Mouse (Mus musculus): ENCODE results near the gene Skil. TPM values are rescaled to one million over a fixed set of nuclear protein-coding genes. Genes with fewer than 3 reads are reported as not detected.

Gene Skil
- polyA plus RNA-seq, 2 experiments: 13.7 to 20.6 TPM

DNA sequence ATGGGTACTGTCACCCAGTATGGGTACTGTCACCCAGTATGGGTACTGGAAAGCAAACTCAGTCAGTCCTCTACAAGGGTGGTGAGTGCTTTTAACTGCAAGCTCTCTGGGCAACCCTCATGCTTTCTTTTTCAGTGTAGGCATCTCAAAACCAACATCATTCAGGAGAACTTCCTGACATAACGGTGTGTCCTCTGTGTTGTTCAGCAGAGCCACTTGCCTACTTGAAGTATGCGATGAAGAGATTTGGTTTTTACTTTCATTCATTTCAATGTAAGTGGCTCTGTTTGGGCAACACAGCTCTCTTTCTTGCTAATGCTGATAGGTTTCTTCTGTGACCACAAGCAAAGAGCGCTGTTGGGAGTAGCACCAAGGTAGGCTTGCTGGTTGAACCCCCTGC, 9.9 kb upstream of the Skil start:
- Histone ChIP-seq H3K27me3 (ENCODE audit: control insufficient read depth, insufficient read depth, low read length) (no peaks in the 10 kb centered on the region), H3K9ac (ENCODE audit: low read depth, low read length, severe bottlenecking) (no peak overlapping the region), H3K4me2 (replicated peaks; ENCODE audit: low read depth, low read length, severe bottlenecking) (no peak overlapping the region), H3K4me1 (ENCODE audit: control insufficient read depth, insufficient read depth, low read length) (peaks cover 16% of the 10 kb centered on the region), H3K27ac (replicated peaks; ENCODE audit: low read depth, low read length) (no peak overlapping the region), H3K9me3 (ENCODE audit: control insufficient read depth, low read length) (no peaks in the 10 kb centered on the region), H3K36me3 (ENCODE audit: control insufficient read depth, insufficient read depth, low read length) (no peaks in the 10 kb centered on the region), H3K4me3 (replicated peaks; ENCODE audit: low read length) (no peak overlapping the region)
- no peak for DNase-seq (ENCODE audit: low spot score)
- TF ChIP-seq POLR2A (IDR thresholded peaks at IDR 0.05; ENCODE audit: borderline replicate concordance, extremely low read depth, insufficient read depth, insufficient read length): no peak
- no peak for ATAC-seq (ENCODE audit: low FRiP score, low read depth)
- 91% methylated on average over 3 of the region's 3 CpGs for WGBS

DNA sequence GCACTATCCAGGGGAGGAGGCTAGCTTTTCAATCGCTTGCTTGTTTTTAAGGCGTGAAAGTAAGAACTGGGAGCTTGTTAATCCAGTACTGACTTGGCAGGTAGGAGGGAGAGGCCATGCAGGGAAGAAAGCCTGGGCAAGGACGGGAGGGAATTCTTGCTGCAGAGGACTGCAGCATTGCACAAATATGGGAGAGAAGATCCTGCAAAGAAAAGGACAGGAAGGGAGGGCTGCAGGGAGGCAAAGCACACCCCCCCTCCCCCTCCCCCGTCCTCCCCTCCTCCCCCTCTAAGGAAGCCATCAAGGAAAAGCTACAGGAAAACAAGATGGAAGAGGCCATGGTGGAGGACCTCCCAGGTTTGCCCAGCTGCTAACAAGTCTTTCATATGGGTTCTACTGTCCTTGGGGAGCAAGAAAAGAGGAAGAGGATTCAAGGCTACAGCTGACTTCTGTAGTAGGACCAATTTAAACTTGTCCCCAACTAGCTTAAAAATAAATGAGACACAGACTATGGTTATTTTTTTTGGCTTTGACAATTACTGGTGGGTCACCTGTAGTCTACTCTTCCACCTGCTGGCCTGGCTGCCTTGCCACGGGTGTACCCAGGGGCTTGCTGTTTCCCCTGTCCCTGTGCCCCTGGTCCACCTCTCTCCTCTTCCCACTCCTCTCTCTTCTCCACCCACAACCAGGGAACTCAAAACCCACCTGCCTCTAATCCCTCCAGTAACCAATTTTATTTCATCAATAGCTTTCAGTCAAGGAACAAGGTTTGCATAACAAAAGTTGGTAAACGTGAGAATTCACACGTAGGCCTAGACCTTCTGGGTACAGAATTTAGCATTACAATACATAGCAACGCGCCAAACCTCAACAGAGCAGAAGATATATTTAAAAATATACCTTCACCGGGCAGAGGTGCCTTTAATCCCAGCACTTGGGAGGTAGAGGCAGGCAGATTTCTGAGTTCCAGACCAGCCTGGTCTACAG, 5.8 kb upstream of the Skil start:
- Histone ChIP-seq H3K4me3 (replicated peaks; ENCODE audit: low read length) (no peak overlapping the region), H3K9ac (ENCODE audit: low read depth, low read length, severe bottlenecking) (no peak overlapping the region), H3K9me3 (ENCODE audit: control insufficient read depth, low read length) (no peaks in the 10 kb centered on the region), H3K4me1 (ENCODE audit: control insufficient read depth, insufficient read depth, low read length) (peaks cover 13% of the 10 kb centered on the region), H3K27me3 (ENCODE audit: control insufficient read depth, insufficient read depth, low read length) (no peaks in the 10 kb centered on the region), H3K36me3 (ENCODE audit: control insufficient read depth, insufficient read depth, low read length) (no peaks in the 10 kb centered on the region), H3K4me2 (replicated peaks; ENCODE audit: low read depth, low read length, severe bottlenecking) (no peak overlapping the region), H3K27ac (replicated peaks; ENCODE audit: low read depth, low read length) (no peak overlapping the region)
- WGBS: 37% methylated on average over 10 of the region's 10 CpGs
- no peak for TF ChIP-seq POLR2A (IDR thresholded peaks at IDR 0.05; ENCODE audit: borderline replicate concordance, extremely low read depth, insufficient read depth, insufficient read length)
- no peak for DNase-seq (ENCODE audit: low spot score)
- ATAC-seq (ENCODE audit: low FRiP score, low read depth): no peak

DNA sequence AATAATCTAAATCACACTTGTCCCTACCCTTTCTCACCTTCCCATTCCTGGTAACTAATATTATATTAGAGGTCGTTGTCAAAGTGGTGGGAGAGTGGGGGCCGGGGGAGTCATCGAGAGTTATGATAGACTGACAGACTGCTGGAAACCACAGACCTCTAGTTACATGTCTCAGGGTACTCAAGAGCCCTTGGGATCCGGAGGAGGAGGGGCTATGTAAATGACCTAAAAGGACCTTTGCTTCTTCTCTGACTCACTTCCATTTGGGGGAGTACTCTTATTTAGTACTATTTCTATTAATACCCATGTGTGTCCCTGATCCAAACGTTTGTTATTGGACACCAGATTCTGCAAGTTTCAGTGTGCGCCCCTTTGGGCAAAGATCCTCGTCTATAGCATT, 4.9 kb upstream of the Skil start:
- DNase-seq (ENCODE audit: low spot score) (no peak), ATAC-seq (ENCODE audit: low FRiP score, low read depth) (no peak)
- no peak overlapping the region for H3K4me2 ChIP-seq (replicated peaks; ENCODE audit: low read depth, low read length, severe bottlenecking)
- no peak overlapping the region for H3K9ac ChIP-seq (ENCODE audit: low read depth, low read length, severe bottlenecking)
- H3K36me3 ChIP-seq (ENCODE audit: control insufficient read depth, insufficient read depth, low read length): no peaks in the 10 kb centered on the region
- no peak for TF ChIP-seq POLR2A (IDR thresholded peaks at IDR 0.05; ENCODE audit: borderline replicate concordance, extremely low read depth, insufficient read depth, insufficient read length)
- H3K27me3 ChIP-seq (ENCODE audit: control insufficient read depth, insufficient read depth, low read length): no peaks in the 10 kb centered on the region
- H3K27ac ChIP-seq (replicated peaks; ENCODE audit: low read depth, low read length): no peak overlapping the region
- H3K4me1 ChIP-seq (ENCODE audit: control insufficient read depth, insufficient read depth, low read length): peaks cover 9% of the 10 kb centered on the region
- H3K9me3 ChIP-seq (ENCODE audit: control insufficient read depth, low read length): no peaks in the 10 kb centered on the region
- 63% methylated on average over 7 of the region's 7 CpGs for WGBS
- H3K4me3 ChIP-seq (replicated peaks; ENCODE audit: low read length): no peak overlapping the region

DNA sequence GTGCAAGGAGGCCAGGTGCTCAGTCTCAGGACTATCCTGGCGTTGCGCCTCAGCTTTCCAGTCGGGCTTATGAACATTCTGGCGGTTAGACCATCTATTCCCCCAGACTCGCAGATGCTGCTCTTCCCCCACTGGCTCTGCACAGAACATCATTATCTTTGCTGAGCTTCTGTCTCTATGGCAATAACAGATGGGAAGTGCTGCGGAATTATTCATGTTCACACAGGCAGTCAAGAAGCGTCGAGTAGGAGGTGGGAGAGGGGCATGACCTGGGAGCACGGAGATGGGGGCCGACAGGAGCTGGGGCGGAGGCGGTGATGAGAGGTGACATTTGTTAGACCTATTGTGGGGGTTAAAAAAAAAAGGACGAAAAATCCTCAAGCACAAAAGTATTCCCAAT, 1.7 kb upstream of the Skil start:
- peak; percentile 45 for DNase-seq (ENCODE audit: low spot score)
- no peak for TF ChIP-seq POLR2A (IDR thresholded peaks at IDR 0.05; ENCODE audit: borderline replicate concordance, extremely low read depth, insufficient read depth, insufficient read length)
- no peak for ATAC-seq (ENCODE audit: low FRiP score, low read depth)

DNA sequence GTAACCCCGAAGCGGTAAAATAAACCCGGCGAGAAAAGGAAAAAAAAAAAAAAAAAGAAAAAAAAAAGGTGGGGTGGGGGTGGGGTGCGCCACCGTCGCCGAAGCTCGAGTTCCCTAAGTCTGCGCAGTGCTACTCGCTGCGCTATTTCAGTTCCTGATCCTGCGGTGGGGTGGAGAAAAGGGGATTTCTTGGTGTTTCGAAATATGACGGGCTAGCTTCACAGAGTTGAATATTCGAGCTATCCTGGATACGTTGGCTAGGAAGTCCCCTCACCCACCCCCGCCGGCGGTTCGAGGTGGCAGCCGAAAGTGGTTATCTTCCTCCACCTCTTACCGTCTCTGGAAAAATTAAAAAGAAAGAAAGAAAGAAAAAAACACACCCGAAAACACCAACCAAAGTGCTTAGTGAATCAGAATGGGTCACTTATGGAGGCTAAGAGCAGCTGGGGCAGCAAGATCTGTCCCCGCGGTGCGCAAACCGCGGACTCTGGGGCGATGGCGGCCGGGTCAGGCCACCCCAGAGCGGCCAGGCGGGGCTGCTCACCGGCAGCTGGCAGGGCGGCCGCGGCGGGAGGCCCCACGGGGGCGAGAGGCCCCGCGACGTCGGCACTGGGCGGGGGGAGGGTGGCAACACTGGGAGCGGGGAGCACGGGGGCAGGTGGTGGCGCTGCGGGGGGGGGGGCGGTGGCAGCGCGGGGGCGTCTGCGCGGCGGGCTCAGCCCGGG, 1.1 kb upstream of the Skil start:
- DNase-seq (ENCODE audit: low spot score) (peak; percentile 73), ATAC-seq (ENCODE audit: low FRiP score, low read depth) (peak; percentile 43)
- peak overlapping the region; percentile 98 for H3K27ac ChIP-seq (replicated peaks; ENCODE audit: low read depth, low read length)
- H3K9ac ChIP-seq (ENCODE audit: low read depth, low read length, severe bottlenecking): peak overlapping the region; percentile 90
- H3K4me1 ChIP-seq (ENCODE audit: control insufficient read depth, insufficient read depth, low read length): peaks cover 23% of the 10 kb centered on the region
- no peaks in the 10 kb centered on the region for H3K27me3 ChIP-seq (ENCODE audit: control insufficient read depth, insufficient read depth, low read length)
- peaks cover 3% of the 10 kb centered on the region; the same call in 1 of the 2 replicates for H3K36me3 ChIP-seq (ENCODE audit: control insufficient read depth, insufficient read depth, low read length)
- under 1% methylated on average over 32 of the region's 58 CpGs for WGBS
- TF ChIP-seq POLR2A (IDR thresholded peaks at IDR 0.05; ENCODE audit: borderline replicate concordance, extremely low read depth, insufficient read depth, insufficient read length): no peak
- peak overlapping the region; percentile 80 for H3K4me2 ChIP-seq (replicated peaks; ENCODE audit: low read depth, low read length, severe bottlenecking)
- H3K9me3 ChIP-seq (ENCODE audit: control insufficient read depth, low read length): no peaks in the 10 kb centered on the region
- H3K4me3 ChIP-seq (replicated peaks; ENCODE audit: low read length): peak overlapping the region; percentile 93

More for the DNA sequence above, 1.7 kb upstream of the Skil start:
- H3K27ac ChIP-seq (replicated peaks; ENCODE audit: low read depth, low read length): peak overlapping the region; percentile 98
- WGBS: 6% methylated on average over 13 of the region's 13 CpGs
- H3K27me3 ChIP-seq (ENCODE audit: control insufficient read depth, insufficient read depth, low read length): no peaks in the 10 kb centered on the region
- peaks cover 22% of the 10 kb centered on the region for H3K4me1 ChIP-seq (ENCODE audit: control insufficient read depth, insufficient read depth, low read length)
- H3K9me3 ChIP-seq (ENCODE audit: control insufficient read depth, low read length): no peaks in the 10 kb centered on the region
- H3K36me3 ChIP-seq (ENCODE audit: control insufficient read depth, insufficient read depth, low read length): peaks cover 3% of the 10 kb centered on the region; the same call in 1 of the 2 replicates
- H3K4me3 ChIP-seq (replicated peaks; ENCODE audit: low read length): peak overlapping the region; percentile 93
- peak overlapping the region; percentile 90; the same call in 1 of the 2 replicates for H3K9ac ChIP-seq (ENCODE audit: low read depth, low read length, severe bottlenecking)
- peak overlapping the region; percentile 80 for H3K4me2 ChIP-seq (replicated peaks; ENCODE audit: low read depth, low read length, severe bottlenecking)

All from limb, embryonic 14.5 days (tissue).